Mouse (Mus musculus): ENCODE measurements around the gene Cysltr2. TPM values are rescaled to one million over a fixed set of nuclear protein-coding genes. Genes with fewer than 3 reads are reported as not detected.

Gene Cysltr2
- polyA plus RNA-seq, 1 experiment = 1.2 TPM

DNA sequence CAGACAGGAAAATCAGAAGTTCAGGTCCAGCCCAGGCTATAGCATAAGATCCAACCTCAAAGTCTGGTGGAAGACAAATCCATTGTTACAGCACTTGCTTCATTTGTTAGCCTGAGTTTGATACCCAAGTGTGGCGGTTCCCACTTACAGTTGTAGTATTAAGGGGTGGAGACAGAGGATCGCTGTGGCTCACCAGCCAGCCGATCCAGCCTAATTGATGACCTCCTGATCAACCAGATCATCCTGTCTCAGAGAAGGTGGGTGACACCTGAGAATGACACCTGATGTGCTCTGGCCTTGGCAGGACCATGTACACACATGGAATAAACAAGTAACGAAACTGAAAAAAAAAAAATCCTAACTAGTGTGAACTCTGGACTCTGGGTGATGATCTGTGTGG is 47.1 kb downstream of the Cysltr2 start:
- no peak overlapping the region for H3K27ac ChIP-seq (ENCODE audit: insufficient read depth, low read length)
- H3K4me3 ChIP-seq (ENCODE audit: insufficient read depth, low read length) = no peak overlapping the region
- H3K4me1 ChIP-seq (ENCODE audit: control insufficient read depth, insufficient read depth, low read length) = no peaks in the 10 kb centered on the region
- TF ChIP-seq CTCF (IDR thresholded peaks at IDR 0.05; ENCODE audit: extremely low read depth, insufficient read depth, low read length) (no peak), POLR2A (IDR thresholded peaks at IDR 0.05; ENCODE audit: extremely low read depth, insufficient read depth, low read length) (no peak)

- no peak for TF ChIP-seq POLR2A (IDR thresholded peaks at IDR 0.05; ENCODE audit: extremely low read depth, insufficient read depth, low read length)
- TF ChIP-seq CTCF (IDR thresholded peaks at IDR 0.05; ENCODE audit: extremely low read depth, insufficient read depth, low read length) = peak; percentile 75
- Histone ChIP-seq H3K4me3 (ENCODE audit: insufficient read depth, low read length) (no peak overlapping the region), H3K27ac (ENCODE audit: insufficient read depth, low read length) (no peak overlapping the region), H3K4me1 (ENCODE audit: control insufficient read depth, insufficient read depth, low read length) (no peaks in the 10 kb centered on the region)
Measured at GRCm38 (mm10) chr14:73000325-73000724, 48.6 kb downstream of the Cysltr2 start.

GRCm38 (mm10) chr14:72998111-72998510 is 50.8 kb downstream of the Cysltr2 start:
- Histone ChIP-seq H3K27ac (ENCODE audit: insufficient read depth, low read length) (no peak overlapping the region), H3K4me3 (ENCODE audit: insufficient read depth, low read length) (no peak overlapping the region)
- no peak for TF ChIP-seq CTCF (IDR thresholded peaks at IDR 0.05; ENCODE audit: extremely low read depth, insufficient read depth, low read length)
- TF ChIP-seq POLR2A (IDR thresholded peaks at IDR 0.05; ENCODE audit: extremely low read depth, insufficient read depth, low read length) = no peak

DNA sequence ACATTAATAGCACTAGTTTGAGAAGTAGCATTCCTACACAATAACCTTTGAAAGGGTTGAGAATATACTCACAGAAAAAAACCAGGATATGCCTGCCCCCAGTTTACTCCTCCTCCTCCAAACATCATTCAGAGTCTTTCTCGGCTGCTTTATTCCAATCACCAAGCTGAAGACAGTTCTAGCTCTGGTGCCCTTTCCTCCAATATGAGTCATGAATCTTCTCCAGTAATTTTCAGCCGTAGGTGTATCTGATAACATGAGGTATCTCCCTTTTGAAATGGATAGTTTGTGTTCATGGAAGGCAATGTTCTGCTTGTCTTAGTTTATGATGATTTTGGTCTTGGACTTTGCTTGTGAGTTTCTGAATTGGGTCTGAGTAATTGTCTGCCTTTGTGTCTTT is 62.9 kb downstream of the Cysltr2 start:
- TF ChIP-seq CTCF (IDR thresholded peaks at IDR 0.05; ENCODE audit: extremely low read depth, insufficient read depth, low read length) (no peak), POLR2A (IDR thresholded peaks at IDR 0.05; ENCODE audit: extremely low read depth, insufficient read depth, low read length) (no peak)
- Histone ChIP-seq H3K4me1 (ENCODE audit: control insufficient read depth, insufficient read depth, low read length) (no peaks in the 10 kb centered on the region), H3K4me3 (ENCODE audit: insufficient read depth, low read length) (no peak overlapping the region), H3K27ac (ENCODE audit: insufficient read depth, low read length) (no peak overlapping the region)

More at GRCm38 (mm10) chr14:72998111-72998510, 50.8 kb downstream of the Cysltr2 start:
- H3K4me1 ChIP-seq (ENCODE audit: control insufficient read depth, insufficient read depth, low read length) = no peaks in the 10 kb centered on the region

GRCm38 (mm10) chr14:72985113-72985512 is 63.8 kb downstream of the Cysltr2 start:
- no peaks in the 10 kb centered on the region for H3K4me1 ChIP-seq (ENCODE audit: control insufficient read depth, insufficient read depth, low read length)
- H3K27ac ChIP-seq (ENCODE audit: insufficient read depth, low read length) = no peak overlapping the region
- TF ChIP-seq POLR2A (IDR thresholded peaks at IDR 0.05; ENCODE audit: extremely low read depth, insufficient read depth, low read length) (no peak), CTCF (IDR thresholded peaks at IDR 0.05; ENCODE audit: extremely low read depth, insufficient read depth, low read length) (no peak)
- no peak overlapping the region for H3K4me3 ChIP-seq (ENCODE audit: insufficient read depth, low read length)

DNA sequence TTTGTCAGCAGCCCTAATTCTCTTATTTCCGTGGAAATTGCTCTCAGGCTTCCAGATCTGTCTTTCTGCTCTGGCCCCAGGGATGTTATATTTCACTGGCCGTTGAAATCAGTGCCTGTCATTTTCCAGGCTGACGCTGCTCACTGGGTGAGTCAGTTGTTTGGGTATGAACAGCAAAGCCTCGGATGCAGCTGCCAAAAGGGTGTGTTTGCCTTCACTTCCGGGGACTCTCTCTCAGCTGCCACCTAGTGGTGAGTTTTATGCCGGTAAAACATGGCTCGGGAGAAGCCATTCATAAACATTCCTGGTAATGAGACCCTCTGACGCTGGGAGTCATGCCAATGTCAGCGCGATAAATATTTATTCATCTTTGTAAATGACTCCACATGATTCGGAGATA is 65.5 kb downstream of the Cysltr2 start:
- H3K27ac ChIP-seq (ENCODE audit: insufficient read depth, low read length) = no peak overlapping the region
- TF ChIP-seq POLR2A (IDR thresholded peaks at IDR 0.05; ENCODE audit: extremely low read depth, insufficient read depth, low read length) (no peak), CTCF (IDR thresholded peaks at IDR 0.05; ENCODE audit: extremely low read depth, insufficient read depth, low read length) (peak; percentile 72)
- no peak overlapping the region for H3K4me3 ChIP-seq (ENCODE audit: insufficient read depth, low read length)
- H3K4me1 ChIP-seq (ENCODE audit: control insufficient read depth, insufficient read depth, low read length) = no peaks in the 10 kb centered on the region

GRCm38 (mm10) chr14:72982981-72983436 is 65.9 kb downstream of the Cysltr2 start:
- no peaks in the 10 kb centered on the region for H3K4me1 ChIP-seq (ENCODE audit: control insufficient read depth, insufficient read depth, low read length)
- no peak overlapping the region for H3K27ac ChIP-seq (ENCODE audit: insufficient read depth, low read length)
- TF ChIP-seq CTCF (IDR thresholded peaks at IDR 0.05; ENCODE audit: extremely low read depth, insufficient read depth, low read length) (no peak), POLR2A (IDR thresholded peaks at IDR 0.05; ENCODE audit: extremely low read depth, insufficient read depth, low read length) (no peak)
- no peak overlapping the region for H3K4me3 ChIP-seq (ENCODE audit: insufficient read depth, low read length)

DNA sequence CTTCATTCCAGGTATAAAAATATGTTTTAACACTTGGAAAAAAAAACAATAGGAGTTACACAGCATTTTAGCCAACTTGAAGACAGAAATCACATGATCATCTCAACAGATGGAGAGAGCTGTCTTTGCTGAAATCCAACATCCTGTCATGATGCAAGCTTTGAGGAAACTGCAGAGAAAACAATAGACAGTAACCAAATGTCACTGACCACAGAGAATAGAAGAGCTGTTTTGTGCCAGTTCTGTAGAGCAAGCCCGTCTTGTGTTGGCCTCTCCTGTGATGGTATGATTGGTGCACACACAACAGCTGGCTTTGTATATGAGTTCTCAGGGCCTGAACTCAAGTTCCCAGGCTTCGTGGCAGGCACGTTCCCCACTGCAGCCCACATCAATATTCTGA is 68.2 kb downstream of the Cysltr2 start:
- no peaks in the 10 kb centered on the region for H3K4me1 ChIP-seq (ENCODE audit: control insufficient read depth, insufficient read depth, low read length)
- TF ChIP-seq POLR2A (IDR thresholded peaks at IDR 0.05; ENCODE audit: extremely low read depth, insufficient read depth, low read length) = no peak
- TF ChIP-seq CTCF (IDR thresholded peaks at IDR 0.05; ENCODE audit: extremely low read depth, insufficient read depth, low read length) = no peak
- H3K27ac ChIP-seq (ENCODE audit: insufficient read depth, low read length) = no peak overlapping the region
- no peak overlapping the region for H3K4me3 ChIP-seq (ENCODE audit: insufficient read depth, low read length)

GRCm38 (mm10) chr14:72980106-72980505 is 68.8 kb downstream of the Cysltr2 start:
- TF ChIP-seq POLR2A (IDR thresholded peaks at IDR 0.05; ENCODE audit: extremely low read depth, insufficient read depth, low read length) = no peak
- TF ChIP-seq CTCF (IDR thresholded peaks at IDR 0.05; ENCODE audit: extremely low read depth, insufficient read depth, low read length) = no peak
- Histone ChIP-seq H3K4me3 (ENCODE audit: insufficient read depth, low read length) (no peak overlapping the region), H3K27ac (ENCODE audit: insufficient read depth, low read length) (no peak overlapping the region), H3K4me1 (ENCODE audit: control insufficient read depth, insufficient read depth, low read length) (no peaks in the 10 kb centered on the region)

DNA sequence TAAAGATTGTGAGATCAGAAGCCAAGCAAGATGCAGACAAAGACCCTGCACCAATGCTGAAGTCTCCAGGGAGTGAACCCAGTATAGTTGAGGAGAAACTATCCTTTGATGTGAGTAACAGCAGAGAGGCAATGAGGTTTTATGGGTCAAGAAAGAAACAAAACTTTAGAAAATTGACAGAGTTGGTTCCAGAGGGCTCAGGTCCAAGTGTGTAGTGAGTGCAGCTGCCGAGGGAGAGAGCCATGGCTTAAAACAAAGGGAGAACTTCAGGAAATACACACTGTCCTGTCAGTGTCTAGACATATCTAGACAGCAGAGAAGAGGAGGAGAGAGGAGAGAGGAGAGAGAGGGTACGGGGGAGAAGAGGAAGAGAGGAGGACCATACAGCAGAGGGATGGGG is 72.8 kb downstream of the Cysltr2 start:
- H3K4me1 ChIP-seq (ENCODE audit: control insufficient read depth, insufficient read depth, low read length) = no peaks in the 10 kb centered on the region
- H3K27ac ChIP-seq (ENCODE audit: insufficient read depth, low read length) = no peak overlapping the region
- no peak overlapping the region for H3K4me3 ChIP-seq (ENCODE audit: insufficient read depth, low read length)
- TF ChIP-seq POLR2A (IDR thresholded peaks at IDR 0.05; ENCODE audit: extremely low read depth, insufficient read depth, low read length) = no peak
- no peak for TF ChIP-seq CTCF (IDR thresholded peaks at IDR 0.05; ENCODE audit: extremely low read depth, insufficient read depth, low read length)

Other genes with a start within 250 kb of the Cysltr2 start
- 22.9 and 23.8 TPM in 2 replicates for gene Rcbtb2, start 73.9 kb upstream of the Cysltr2 start, polyA plus RNA-seq (2012; rRNA removed)
- gene Lpar6, start 188.8 kb upstream of the Cysltr2 start, polyA plus RNA-seq (2012; rRNA removed) = 3.3 and 3.4 TPM in 2 replicates